Mouse (Mus musculus) small intestine, adult 2 months (tissue): Measurements from ENCODE around the gene Otulin.

Experiments used
- CTCF ChIP-seq: fragments of 200-500 bp; IDR thresholded peaks from 2 replicates; pipeline ENCODE4 v1.5.1; 2012; ENCODE audit warnings: low read depth, mild to moderate bottlenecking, control low read depth, inconsistent platforms, low read length, moderate library complexity, mixed read lengths; ENCODE audit not compliant: insufficient replicate concordance, insufficient read length; ENCODE audit errors: extremely low read depth
- POLR2A ChIP-seq: fragments of 200-500 bp; IDR thresholded peaks from 2 replicates; pipeline ENCODE4 v1.6.1; 2012; ENCODE audit warnings: low read depth, mild to moderate bottlenecking, control low read depth, inconsistent platforms, low read length, moderate library complexity

- TF ChIP-seq POLR2A (no peak), CTCF (no peak)
These were observed 33.0 kb downstream of the Otulin start for GRCm38 (mm10) chr15:27597516-27597915.
